Mouse (Mus musculus): ENCODE measurements around the gene Rarres2.
A peak's percentile ranks its signal among the peaks of the same experiment; 100 is the strongest.
"Not testable (repeated sequence)": the region's sequence is repeated elsewhere in the genome, so short reads cannot be mapped to it uniquely, and the experiment has no call there.

Rarres2 gene

DNA sequence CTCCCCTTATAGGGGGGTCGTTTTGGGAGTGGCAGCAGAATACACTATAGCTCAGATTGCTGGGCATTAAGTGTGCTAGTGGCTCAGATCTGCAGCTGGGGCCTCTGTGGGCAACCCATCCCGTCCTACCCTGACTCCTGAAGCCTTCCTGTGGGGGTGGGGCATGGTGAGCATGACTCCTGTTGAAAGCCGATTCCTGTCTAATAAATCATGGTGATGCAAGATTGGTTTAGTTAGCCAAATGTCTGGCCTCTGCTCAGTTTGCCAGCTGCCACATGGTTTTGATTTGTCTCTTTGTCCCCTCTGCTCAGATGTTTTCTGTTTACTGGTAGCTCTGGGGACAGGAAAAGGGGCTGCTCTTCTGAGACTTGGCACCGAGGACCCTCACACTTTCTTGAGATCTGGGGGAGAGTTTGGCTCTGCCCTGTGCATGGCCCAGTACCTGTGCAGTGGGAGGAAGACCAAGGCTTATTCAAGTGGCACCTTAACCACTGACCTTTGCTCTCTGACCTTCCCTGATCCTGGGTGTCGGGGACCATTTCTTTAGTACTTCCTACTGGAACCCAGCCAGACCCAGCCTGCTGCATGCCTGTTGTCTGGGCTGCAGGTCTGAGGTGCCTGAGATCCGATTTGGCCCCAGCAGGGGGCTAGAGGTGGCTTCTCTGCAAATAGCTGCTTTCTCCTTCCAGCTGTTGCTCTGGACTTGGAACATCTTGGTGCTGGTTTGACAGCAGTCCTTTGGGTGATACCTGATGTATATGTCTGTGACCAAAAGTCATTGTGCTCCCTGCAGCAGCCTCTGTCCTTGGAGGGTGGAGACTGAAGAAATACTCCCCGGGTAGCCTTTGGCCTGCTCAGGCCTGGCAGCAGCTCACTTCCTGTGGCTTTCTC, 30.8 kb downstream of the Rarres2 start:
- DNase-seq (ENCODE audit: low read depth, low spot score) = no peak

DNA sequence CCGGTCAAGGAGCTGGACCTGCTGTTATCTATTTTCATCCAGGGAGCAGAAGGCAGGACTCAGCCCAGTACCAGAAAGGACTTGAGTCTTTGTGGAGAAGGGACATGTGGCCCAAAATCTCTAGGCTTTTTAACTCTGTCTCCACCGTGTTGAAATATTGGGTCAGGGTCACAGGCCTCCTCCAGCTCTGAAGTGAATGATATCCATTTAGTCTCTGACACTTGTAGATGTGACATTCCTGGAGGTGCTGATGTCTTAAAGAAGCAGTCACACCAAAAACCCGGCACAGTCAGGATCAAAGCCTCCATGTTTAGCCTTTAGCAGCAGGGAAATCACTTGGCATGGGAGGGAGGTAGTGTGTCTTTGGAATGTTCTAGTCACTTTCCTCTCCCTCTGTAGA, 31.9 kb downstream of the Rarres2 start:
- DNase-seq (ENCODE audit: low read depth, low spot score) = no peak

DNA sequence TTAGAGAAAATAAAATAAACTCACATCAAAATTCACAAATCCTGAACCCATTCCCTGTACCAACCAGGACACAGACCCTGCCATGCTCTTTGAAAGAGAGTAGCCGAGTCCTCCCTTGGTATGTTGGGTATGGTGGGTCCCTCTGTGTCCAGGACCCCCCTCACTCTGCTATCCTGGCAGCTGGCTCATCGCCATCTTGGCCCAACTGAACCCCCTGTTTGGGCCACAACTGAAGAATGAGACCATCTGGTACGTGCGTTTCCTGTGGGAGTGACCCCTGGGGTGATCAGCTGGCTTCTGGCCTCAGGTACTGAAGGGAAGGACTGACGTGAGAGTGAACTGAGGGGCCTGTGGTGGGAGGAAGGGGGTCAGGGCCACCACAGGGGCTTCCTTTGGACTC, 32.7 kb downstream of the Rarres2 start:
- DNase-seq (ENCODE audit: low read depth, low spot score) = no peak

- DNase-seq (ENCODE audit: low read depth, low spot score) = peak; percentile 90
Observed at GRCm38 (mm10) chr6:48538841-48539737, 33.5 kb downstream of the Rarres2 start.

- DNase-seq (ENCODE audit: low read depth, low spot score) = peak; percentile 50
Observed at GRCm38 (mm10) chr6:48537105-48537954, 35.3 kb downstream of the Rarres2 start, which contains the start of gene Atp6v0e2. TSS of gene Atp6v0e2 (plus strand) at chr6:48537615.

GRCm38 (mm10) chr6:48536091-48536490, 36.5 kb downstream of the Rarres2 start:
- DNase-seq (ENCODE audit: low read depth, low spot score) = no peak

DNA sequence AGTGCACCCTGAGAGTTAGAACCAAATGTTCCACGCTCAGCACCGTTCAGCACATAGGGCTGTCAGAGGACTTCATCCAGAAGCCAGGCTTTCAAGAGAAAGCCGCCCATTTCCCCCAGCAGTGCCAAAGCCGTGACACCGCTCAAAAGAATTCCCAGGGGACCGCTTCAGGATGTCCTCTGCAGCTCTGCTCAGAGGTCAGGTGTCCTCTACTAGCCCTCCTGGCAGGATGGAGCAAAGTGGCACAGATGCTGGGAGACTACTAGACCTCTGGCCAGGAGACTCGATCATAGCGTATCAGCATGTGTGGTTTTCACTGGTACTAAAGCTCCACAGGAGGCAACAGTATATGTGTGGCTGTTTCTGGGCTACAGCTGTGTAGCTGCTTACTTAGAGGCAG, 37.7 kb downstream of the Rarres2 start:
- no peak for DNase-seq (ENCODE audit: low read depth, low spot score)

DNA sequence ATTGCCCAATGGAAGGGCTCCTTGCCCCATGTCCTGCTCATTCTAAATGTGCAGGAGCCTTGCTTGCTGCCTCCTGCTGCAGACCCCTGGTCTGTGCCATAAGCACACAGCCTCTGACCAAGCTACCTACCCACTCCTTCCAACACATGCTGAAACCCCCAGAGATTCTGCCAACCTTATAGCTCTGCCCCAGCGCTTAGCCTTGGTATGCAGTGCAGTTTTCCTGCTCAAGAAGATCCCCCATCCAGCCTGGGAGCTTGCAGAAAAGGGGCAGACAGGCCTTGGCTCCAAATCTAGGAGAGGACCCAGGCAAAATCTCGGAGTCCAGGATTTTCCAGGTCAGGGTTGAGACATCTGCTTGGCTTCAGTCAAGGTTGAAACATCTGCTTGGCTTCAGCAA, 39.1 kb downstream of the Rarres2 start:
- no peak for DNase-seq (ENCODE audit: low read depth, low spot score)

DNA sequence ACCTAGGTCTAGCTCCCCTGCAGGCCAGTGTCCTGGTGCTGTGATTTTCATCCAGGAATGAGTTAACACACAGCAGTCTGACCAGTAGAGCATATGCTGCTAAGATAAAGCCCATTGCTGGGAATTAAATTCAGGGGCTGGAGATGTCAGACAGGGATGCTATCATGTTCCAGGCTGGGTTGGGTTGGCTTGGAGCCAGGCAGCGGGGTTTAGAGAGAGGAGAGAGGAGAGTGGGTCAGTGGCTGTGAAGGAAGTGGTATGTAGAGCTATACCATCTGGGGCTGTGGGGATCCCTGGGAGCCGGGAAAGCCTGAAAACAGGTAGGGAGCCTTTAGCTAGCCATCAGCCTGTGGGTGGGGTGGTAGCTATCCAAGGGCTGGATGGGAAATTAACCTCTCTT, 41.7 kb downstream of the Rarres2 start:
- DNase-seq (ENCODE audit: low read depth, low spot score) = no peak

GRCm38 (mm10) chr6:48529871-48530440, 42.6 kb downstream of the Rarres2 start:
- no peak for DNase-seq (ENCODE audit: low read depth, low spot score)

DNA sequence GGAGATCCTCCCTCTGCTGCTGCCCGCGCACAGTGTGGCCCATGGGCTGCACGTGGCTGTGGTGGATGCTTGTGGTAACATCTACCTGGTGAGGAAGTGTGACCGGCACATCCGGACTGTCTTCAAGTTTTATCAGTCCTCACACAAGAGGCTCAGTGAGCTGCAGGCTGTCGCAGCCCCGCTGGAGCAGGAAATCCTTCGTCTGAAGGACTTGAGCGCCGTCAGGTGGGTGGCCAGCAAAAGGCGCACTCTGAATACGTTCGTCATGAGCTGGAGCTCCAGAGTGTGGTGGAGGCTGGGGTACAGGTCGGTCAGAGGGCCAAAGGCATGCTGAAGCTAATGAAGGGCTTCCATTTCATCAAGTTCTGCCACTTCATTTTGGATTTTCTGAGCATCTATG, 43.3 kb downstream of the Rarres2 start:
- peak; percentile 57 for DNase-seq (ENCODE audit: low read depth, low spot score)

- DNase-seq (ENCODE audit: low read depth, low spot score) = no peak
Observed at GRCm38 (mm10) chr6:48527901-48528300, 44.7 kb downstream of the Rarres2 start.

DNA sequence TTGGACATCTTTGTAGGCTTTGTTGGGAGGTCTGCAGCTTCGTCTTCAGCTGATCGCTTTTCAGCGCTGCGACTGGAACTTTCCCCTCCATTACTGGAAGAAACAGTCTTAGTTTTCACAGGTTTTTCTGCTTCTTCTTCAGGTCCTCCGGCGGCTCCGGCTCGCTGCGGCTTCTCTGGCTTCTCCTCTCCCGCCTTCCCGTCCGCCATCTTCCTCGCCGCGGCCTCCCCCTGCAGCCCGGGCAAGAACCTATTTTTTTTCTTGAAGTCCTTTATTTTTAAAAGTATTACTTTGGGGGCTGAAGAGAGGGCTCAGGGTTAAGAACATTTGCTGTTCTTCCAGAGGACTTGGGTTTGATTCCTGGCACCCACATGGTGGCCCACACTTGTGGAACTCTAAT, 47.7 kb downstream of the Rarres2 start:
- DNase-seq (ENCODE audit: low read depth, low spot score) = not testable (repeated sequence)
